Mouse (Mus musculus) C2C12 (cell line): Measurements from ENCODE around the gene Dtx3.

Source experiments
- CTCF ChIP-seq: IDR thresholded peaks from one replicate; pipeline ENCODE4 v1.5.1; 2011; ENCODE audit not compliant: control insufficient read depth, insufficient read depth, insufficient read length
- FOSL1 ChIP-seq: IDR thresholded peaks from one replicate; pipeline ENCODE4 v1.8.0; 2011; ENCODE audit warnings: mild to moderate bottlenecking, low read length; ENCODE audit not compliant: poor library complexity, insufficient read depth, severe bottlenecking
- MAX ChIP-seq: IDR thresholded peaks from one replicate; pipeline ENCODE4 v1.6.1; 2011; ENCODE audit warnings: mild to moderate bottlenecking, control low read depth
- MYOD1 ChIP-seq: IDR thresholded peaks from one replicate; pipeline ENCODE4 v1.6.1; 2011; ENCODE audit warnings: low read depth; ENCODE audit not compliant: control insufficient read depth, insufficient read length
- MYOG ChIP-seq: IDR thresholded peaks from one replicate; pipeline ENCODE4 v1.6.1; 2011; ENCODE audit not compliant: control insufficient read depth, insufficient read length; ENCODE audit errors: extremely low read depth
- USF1 ChIP-seq: IDR thresholded peaks from one replicate; pipeline ENCODE4 v1.6.1; 2011; ENCODE audit warnings: low read depth, mild to moderate bottlenecking, control low read depth, moderate library complexity

DNA sequence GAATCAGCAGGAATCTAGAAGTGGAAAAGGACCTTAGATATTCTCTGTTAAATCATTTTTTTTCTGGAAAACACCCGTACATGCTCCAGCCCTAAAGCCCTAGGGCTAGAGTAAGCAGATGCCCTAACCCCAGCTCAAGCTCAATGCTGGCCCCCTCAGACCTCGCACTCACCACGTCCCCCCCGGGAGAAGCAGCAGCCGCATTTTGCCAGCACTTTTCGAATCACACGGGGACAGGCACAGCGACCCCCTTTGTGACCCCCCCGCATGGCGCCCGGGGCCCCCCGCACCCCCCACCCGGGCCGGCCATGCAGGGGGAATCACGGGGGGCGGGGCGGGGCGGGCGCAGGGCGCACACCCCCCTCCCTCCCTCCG lies 7.5 kb downstream of the Dtx3 start:
- TF ChIP-seq CTCF (no peak), MAX (no peak), FOSL1 (no peak), MYOG (no peak), USF1 (no peak), MYOD1 (no peak)
